Mouse (Mus musculus): ENCODE measurements around the gene Gtf2i.

DNA sequence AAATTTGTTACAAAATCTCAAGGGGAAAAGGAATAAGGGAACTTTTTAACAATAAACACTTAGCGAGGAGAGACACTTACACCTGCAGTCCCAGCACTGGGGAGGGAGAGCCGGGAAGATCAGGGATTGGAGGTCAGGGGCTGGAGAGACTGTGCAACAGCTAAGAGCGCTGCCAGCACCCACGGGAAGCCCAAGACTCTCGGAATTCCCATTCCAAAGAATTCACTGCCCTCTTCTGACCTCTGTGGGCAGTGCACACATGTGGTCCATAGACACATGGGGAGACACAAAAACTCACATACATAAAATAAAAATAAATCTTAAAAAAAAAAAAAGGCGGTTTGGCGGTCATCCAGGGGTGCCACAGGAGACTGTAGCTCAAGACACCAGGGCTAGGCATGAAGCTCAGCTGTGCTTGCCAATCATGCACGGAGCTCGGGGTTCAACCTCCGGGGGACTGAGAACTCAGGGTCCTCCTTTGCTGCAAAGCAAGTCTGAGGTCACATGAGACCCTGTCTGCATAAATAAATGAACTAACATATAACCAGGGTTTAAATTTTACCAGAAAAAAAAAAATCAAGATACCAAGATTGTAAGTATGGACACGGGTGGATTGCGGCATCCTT, 24.5 kb downstream of the Gtf2i start:
- TF ChIP-seq CTCF (IDR thresholded peaks at IDR 0.05; ENCODE audit: extremely low read depth, insufficient read depth, insufficient read length, insufficient replicate concordance) (no peak), POLR2A (IDR thresholded peaks at IDR 0.05; ENCODE audit: low read depth, low read length) (no peak)
